Mouse (Mus musculus) lung, embryonic 16.5 days (tissue): ENCODE measurements around the gene Nudt5. TPM values are rescaled to one million over a fixed set of nuclear protein-coding genes. Genes with fewer than 3 reads are reported as not detected.

Experiments used
- ATAC-seq: fragments of 200-750 bp; cut with Nextera tagmentation; 2 replicates; pipeline ENCODE4 v1.8.0; 2017; ENCODE audit warnings: low read depth, mild to moderate bottlenecking, moderate library complexity
- H3K27ac ChIP-seq: fragments of 300-500 bp; sonication (generic); 2 replicates; pipeline ENCODE4 v1.5.1; 2014; ENCODE audit warnings: mild to moderate bottlenecking, control low read depth, low read length
- H3K27me3 ChIP-seq: fragments of 300-500 bp; sonication (generic); 2 replicates; pipeline ENCODE4 v1.6.1; 2014; ENCODE audit warnings: low read depth, low read length, mixed read lengths; ENCODE audit not compliant: control insufficient read depth, insufficient read depth
- H3K36me3 ChIP-seq: fragments of 300-500 bp; sonication (generic); 2 replicates; pipeline ENCODE4 v1.6.1; 2014; ENCODE audit warnings: low read length; ENCODE audit not compliant: control insufficient read depth, insufficient read depth
- H3K4me1 ChIP-seq: fragments of 300-500 bp; sonication (generic); replicated peaks from 2 replicates; pipeline ENCODE4 v1.6.1; 2014; ENCODE audit warnings: low read length, mixed read lengths; ENCODE audit not compliant: control insufficient read depth, insufficient read depth
- H3K4me2 ChIP-seq: fragments of 300-500 bp; sonication (generic); 2 replicates; pipeline ENCODE4 v1.6.1; 2014; ENCODE audit warnings: low read depth, low read length, control low read depth
- H3K4me3 ChIP-seq: fragments of 300-500 bp; sonication (generic); 2 replicates; pipeline ENCODE4 v1.5.1; 2014; ENCODE audit warnings: mild to moderate bottlenecking, low read length, control low read depth
- H3K9ac ChIP-seq: fragments of 300-500 bp; sonication (generic); 2 replicates; pipeline ENCODE4 v1.6.1; 2014; ENCODE audit warnings: low read length, control low read depth
- H3K9me3 ChIP-seq: fragments of 300-500 bp; sonication (generic); 2 replicates; pipeline ENCODE4 v1.6.1; 2016; ENCODE audit warnings: low read length; ENCODE audit not compliant: control insufficient read depth
- WGBS: fragments of 180-500 bp; shearing (Covaris S2); extraction: QIAGEN DNeasy Blood & Tissue Kit; methylation state at CpG from one replicate; pipeline ENCODE4 v1.1.7; 2014; 5-methylcytosine and 5-hydroxymethylcytosine counted together
- polyA plus RNA-seq: library from polyadenylated mRNA; unstranded; fragments of >200 nt; fragmentation: Nextera tagmentation; extraction: Ambion mirVana; gene quantifications from 2 replicates; pipeline ENCODE4 v1.2.1, GENCODE M21; 2015

Gene Nudt5
- polyA plus RNA-seq, 1 experiment from 2014 or later, result 76.0 TPM

DNA sequence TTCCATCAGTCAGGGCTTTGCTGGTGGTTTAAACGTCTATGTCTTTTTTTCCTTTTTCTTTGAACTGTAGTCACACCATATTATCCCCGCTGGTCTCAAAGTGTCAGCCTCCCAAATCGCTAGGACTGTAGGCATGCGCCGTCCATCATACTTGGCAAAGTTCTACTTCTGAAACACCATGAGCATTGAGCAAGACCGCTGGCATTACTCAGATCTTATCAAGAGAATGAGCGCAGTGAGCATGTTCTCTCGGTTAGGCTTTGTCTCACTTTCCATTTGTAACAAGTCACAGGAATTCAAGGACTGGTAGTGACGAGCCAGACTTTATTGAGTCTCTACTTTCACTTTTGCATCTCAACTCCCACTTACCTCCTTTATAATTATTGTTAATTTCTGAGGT lies 6.3 kb downstream of the Nudt5 start:
- H3K27me3 ChIP-seq, result no peaks in the 10 kb centered on the region
- ATAC-seq, result no peak
- peaks cover 3% of the 10 kb centered on the region for H3K36me3 ChIP-seq
- WGBS, result 87% methylated on average over 9 of the region's 9 CpGs
- H3K4me1 ChIP-seq, result peaks cover 4% of the 10 kb centered on the region
- H3K9me3 ChIP-seq, result no peaks in the 10 kb centered on the region
- no peak overlapping the region for H3K27ac ChIP-seq
- no peak overlapping the region for H3K4me3 ChIP-seq
- no peak overlapping the region for H3K9ac ChIP-seq
- H3K4me2 ChIP-seq, result no peak overlapping the region

DNA sequence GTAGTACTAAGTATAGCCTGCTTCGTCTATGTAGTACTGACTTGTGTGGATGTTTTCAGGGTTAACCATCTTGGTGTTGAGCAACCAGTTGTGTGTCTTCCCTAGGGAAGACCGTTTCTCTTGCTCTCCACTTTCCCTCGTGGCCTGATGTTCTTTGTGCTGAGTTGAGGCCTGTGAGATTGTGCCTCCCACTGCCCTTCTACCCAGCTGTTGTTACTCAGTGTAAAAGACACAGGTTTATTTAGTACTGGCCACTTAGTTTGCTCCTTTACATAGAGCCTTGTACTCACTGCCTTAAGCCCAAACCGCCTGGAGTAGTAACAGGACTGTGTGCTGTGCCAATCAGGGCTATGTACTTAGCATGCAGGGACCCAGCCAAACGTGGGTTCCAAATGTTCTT lies 7.0 kb downstream of the Nudt5 start:
- Histone ChIP-seq H3K27ac (no peak overlapping the region), H3K4me1 (no peaks in the 10 kb centered on the region; the same call in 1 of the 2 replicates), H3K36me3 (peaks cover 3% of the 10 kb centered on the region), H3K9me3 (no peaks in the 10 kb centered on the region), H3K9ac (no peak overlapping the region), H3K27me3 (no peaks in the 10 kb centered on the region), H3K4me2 (no peak overlapping the region), H3K4me3 (no peak overlapping the region)
- no peak for ATAC-seq
- WGBS, result 78% methylated on average over 5 of the region's 5 CpGs

DNA sequence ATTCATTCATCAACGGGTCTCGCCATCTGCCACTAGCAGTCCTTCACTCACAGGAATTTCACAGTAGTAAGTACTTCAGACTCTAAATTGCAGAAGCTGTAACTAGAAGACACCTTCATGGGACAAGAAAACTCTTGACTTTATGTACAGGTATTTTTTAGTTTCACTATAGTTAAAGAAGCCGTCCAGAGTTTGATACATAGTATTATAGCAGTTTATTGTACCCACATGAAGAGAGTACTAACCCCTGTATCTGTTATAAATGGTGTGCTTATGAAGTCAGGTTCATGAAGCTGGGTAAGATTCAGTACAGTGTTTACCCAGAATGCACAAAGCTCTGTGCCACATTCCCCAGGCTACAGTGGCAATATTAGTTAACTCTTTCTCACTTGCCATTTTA lies 18.0 kb downstream of the Nudt5 start, which contains the start of gene Gm13199:
Gm13199 (minus strand) TSS at position 101 of the 400 bp plus-strand sequence.
- no peak within 1 kb of the TSS for H3K9ac ChIP-seq
- peaks cover 22% of the 10 kb centered on the region for H3K36me3 ChIP-seq
- H3K4me3 ChIP-seq, result no peak within 1 kb of the TSS
- no peaks in the 10 kb centered on the region for H3K4me1 ChIP-seq
- no peaks in the 10 kb centered on the region for H3K27me3 ChIP-seq
- 86% methylated on average over 3 of the region's 3 CpGs for WGBS
- ATAC-seq, result no peak
- H3K27ac ChIP-seq, result no peak within 1 kb of the TSS
- H3K4me2 ChIP-seq, result no peak within 1 kb of the TSS
- H3K9me3 ChIP-seq, result no peaks in the 10 kb centered on the region

DNA sequence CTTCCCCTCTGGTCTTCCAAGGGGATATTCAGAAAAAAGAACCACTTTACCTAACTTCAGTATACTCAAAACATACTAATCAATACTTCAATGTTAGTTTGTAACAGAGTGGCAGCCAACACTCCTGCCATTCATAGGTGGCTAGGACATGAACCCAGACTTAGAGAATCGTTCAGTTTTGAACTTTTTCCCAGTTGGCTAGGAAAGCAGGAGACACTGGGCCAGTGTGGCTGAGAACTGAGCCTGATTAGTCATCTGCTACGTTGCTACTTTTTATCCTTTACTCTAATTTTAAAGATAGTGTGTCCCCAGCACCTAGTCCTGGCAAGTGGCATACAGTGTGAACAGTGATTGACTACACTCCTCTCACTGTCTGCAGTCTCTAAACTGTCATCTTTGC lies 22.9 kb downstream of the Nudt5 start:
- H3K9ac ChIP-seq, result no peak overlapping the region
- H3K27ac ChIP-seq, result no peak overlapping the region
- no peak overlapping the region for H3K4me2 ChIP-seq
- no peaks in the 10 kb centered on the region for H3K4me1 ChIP-seq
- no peak for ATAC-seq
- 76% methylated on average over 2 of the region's 2 CpGs for WGBS
- H3K27me3 ChIP-seq, result no peaks in the 10 kb centered on the region
- H3K4me3 ChIP-seq, result no peak overlapping the region
- peaks cover 30% of the 10 kb centered on the region for H3K36me3 ChIP-seq
- H3K9me3 ChIP-seq, result no peaks in the 10 kb centered on the region

DNA sequence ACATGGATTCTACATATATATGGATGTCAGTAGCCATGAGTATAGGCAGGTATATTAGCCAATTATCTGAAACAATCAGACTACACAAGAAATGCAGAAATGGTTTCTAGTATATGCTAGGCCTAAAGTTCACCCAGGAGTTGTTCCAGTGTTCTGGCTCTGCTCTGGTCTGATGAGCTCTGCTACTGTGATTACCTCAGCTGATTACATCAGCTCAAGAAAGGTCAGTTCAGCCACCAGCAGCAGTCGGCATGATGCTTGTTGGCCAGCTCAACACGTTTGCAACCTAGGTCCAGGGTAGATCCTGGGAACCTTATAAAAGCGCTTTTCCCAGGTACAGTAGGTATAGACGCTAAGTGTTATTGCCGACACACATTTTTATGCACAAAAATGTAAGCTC lies 24.9 kb downstream of the Nudt5 start:
- no peak for ATAC-seq
- Histone ChIP-seq H3K36me3 (peaks cover 42% of the 10 kb centered on the region), H3K4me3 (no peak overlapping the region), H3K9me3 (no peaks in the 10 kb centered on the region), H3K4me1 (no peaks in the 10 kb centered on the region), H3K9ac (no peak overlapping the region), H3K27ac (no peak overlapping the region), H3K27me3 (no peaks in the 10 kb centered on the region), H3K4me2 (no peak overlapping the region)
- 89% methylated on average over 5 of the region's 5 CpGs for WGBS

DNA sequence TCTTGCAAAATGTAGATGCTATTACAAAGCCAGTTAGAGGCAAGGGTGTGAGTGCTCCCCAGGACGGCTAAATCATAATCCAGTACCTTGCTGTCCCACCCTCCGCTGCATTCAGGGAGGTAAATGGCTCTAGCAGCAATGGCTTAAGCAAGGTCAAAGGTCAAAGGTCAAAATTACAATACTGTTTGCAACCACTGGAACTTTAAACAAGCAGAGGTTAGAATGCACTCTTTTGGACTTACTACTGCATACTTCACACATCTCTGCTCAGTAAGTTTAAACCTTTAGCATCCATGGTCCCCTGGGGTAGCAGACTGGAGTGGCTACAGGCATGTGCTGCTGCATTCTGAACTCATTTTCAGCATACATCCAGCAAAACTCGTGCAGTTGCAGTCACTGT lies 32.6 kb downstream of the Nudt5 start:
- Histone ChIP-seq H3K9me3 (no peaks in the 10 kb centered on the region), H3K27ac (no peak overlapping the region), H3K27me3 (no peaks in the 10 kb centered on the region), H3K4me1 (no peaks in the 10 kb centered on the region), H3K9ac (no peak overlapping the region), H3K36me3 (peaks cover 39% of the 10 kb centered on the region), H3K4me2 (no peak overlapping the region), H3K4me3 (no peak overlapping the region)
- 84% methylated on average over 3 of the region's 3 CpGs for WGBS
- ATAC-seq, result no peak

DNA sequence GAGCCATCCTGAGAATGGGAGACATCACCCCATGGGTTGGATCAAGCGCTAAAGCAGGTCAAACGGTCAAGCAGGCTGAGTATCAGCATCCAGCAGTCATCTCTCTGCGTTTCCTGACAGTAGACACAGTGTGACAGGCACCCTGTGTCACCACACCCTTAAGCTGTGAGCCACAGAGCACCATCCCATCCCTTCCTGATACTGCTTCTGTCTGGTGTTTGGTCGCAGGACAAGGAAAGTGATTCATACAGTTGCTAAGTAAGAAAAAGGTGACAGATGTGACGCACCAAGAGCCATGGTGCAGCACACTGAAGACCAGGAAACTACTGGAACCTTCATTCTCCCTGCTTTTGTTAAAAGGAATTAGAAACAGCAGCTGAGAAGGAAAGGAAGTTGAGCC lies 44.0 kb downstream of the Nudt5 start:
- Histone ChIP-seq H3K4me2 (no peak overlapping the region), H3K4me3 (no peak overlapping the region), H3K9me3 (no peaks in the 10 kb centered on the region), H3K4me1 (peaks cover 6% of the 10 kb centered on the region), H3K9ac (no peak overlapping the region), H3K27ac (no peak overlapping the region), H3K27me3 (no peaks in the 10 kb centered on the region), H3K36me3 (peaks cover 23% of the 10 kb centered on the region)
- WGBS, result 76% methylated on average over 5 of the region's 5 CpGs
- no peak for ATAC-seq

DNA sequence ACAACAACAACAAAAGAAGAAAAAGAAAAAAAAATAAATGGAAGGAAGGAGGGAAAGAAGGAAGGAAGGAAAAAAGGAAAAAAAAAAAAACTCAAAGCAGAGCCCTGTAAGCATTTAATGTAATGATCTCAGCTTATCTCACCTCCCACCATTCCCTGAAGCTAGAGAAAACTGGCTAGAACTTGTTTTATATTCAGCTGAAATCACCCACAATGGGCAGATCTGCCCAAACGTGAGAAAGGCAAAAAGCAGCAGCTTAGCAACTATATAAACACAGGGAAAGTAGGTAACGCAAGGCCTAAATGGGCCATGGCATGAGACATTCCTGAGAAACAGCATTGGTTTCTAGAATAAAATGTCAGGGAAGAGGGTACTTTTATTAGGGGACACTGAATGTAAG lies 44.6 kb downstream of the Nudt5 start:
- no peak overlapping the region for H3K4me2 ChIP-seq
- no peak overlapping the region for H3K9ac ChIP-seq
- no peaks in the 10 kb centered on the region for H3K9me3 ChIP-seq
- H3K4me1 ChIP-seq, result peaks cover 6% of the 10 kb centered on the region
- WGBS, result 62% methylated on average over 2 of the region's 2 CpGs
- ATAC-seq, result no peak
- no peak overlapping the region for H3K27ac ChIP-seq
- no peaks in the 10 kb centered on the region for H3K27me3 ChIP-seq
- H3K4me3 ChIP-seq, result no peak overlapping the region
- H3K36me3 ChIP-seq, result peaks cover 22% of the 10 kb centered on the region

DNA sequence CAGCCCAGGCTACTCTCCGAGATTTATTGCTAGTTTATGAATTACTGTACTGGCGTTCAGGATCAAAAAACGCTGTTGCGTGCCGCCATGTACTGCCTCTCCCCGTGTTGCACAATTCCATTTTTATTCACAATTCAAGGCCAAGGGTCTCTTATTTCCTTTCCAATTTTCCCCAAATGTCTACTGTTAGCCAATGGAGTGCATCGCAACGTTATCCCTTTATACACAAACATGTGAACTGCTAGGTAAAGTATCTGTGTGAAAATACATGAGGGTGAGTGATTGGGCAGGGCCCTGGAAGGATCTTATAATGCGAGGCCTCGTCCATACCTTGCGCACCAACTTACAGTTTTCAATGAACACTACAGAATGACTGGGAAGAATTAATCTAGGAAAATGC lies 49.5 kb downstream of the Nudt5 start:
- H3K4me3 ChIP-seq, result peak overlapping the region; percentile 71
- ATAC-seq, result peak; percentile 4; the same call in 1 of the 2 replicates

More for the DNA sequence above, 49.5 kb downstream of the Nudt5 start:
- Histone ChIP-seq H3K27ac (peak overlapping the region; percentile 72; the same call in 1 of the 2 replicates), H3K36me3 (peaks cover 2% of the 10 kb centered on the region; the same call in 1 of the 2 replicates), H3K4me1 (peaks cover 6% of the 10 kb centered on the region), H3K27me3 (no peaks in the 10 kb centered on the region), H3K4me2 (peak overlapping the region; percentile 55), H3K9me3 (no peaks in the 10 kb centered on the region), H3K9ac (peak overlapping the region; percentile 89)
- 20% methylated on average over 11 of the region's 11 CpGs for WGBS
